Mouse (Mus musculus) T-helper 1 cell (primary cell): ENCODE data around the gene Gxylt2.

ENCODE experiments used
- in situ Hi-C: fragments of 300-600 bp; cut with MboI, MseI; formaldehyde crosslinking; loops from one replicate; pipeline ENCODE4 v1.15.1; 2025; ENCODE audit warnings: high pct_unique_total_duplicates

The Gxylt2 gene

GRCm38 (mm10) chr6:100704574-100705365 is at the start of gene Gxylt2:
Gene Gxylt2 (plus strand): TSS chr6:100704734.
- in situ Hi-C loops, result no loop called here

- in situ Hi-C loops, result loop anchor here (10.0 kb wide), 1 partner anchor 1866 kb away; no protein-coding TSS in a partner anchor
These were observed 44.1 kb upstream of the Gxylt2 start for GRCm38 (mm10) chr6:100660395-100660794.

- in situ Hi-C loops, result loop anchor here (10.0 kb wide), 1 partner anchor 1867 kb away; no protein-coding TSS in a partner anchor
These were observed 42.3 kb upstream of the Gxylt2 start for GRCm38 (mm10) chr6:100662224-100662623.

GRCm38 (mm10) chr6:100667644-100668043 is 36.9 kb upstream of the Gxylt2 start:
- in situ Hi-C loops, result loop anchor here (10.0 kb wide), 1 partner anchor 1873 kb away; no protein-coding TSS in a partner anchor

GRCm38 (mm10) chr6:100668858-100669257 is 35.7 kb upstream of the Gxylt2 start:
- in situ Hi-C loops, result loop anchor here (10.0 kb wide), 1 partner anchor 1874 kb away; no protein-coding TSS in a partner anchor

- in situ Hi-C loops, result loop anchor here (5.0 kb wide), 1 partner anchor 207 kb away; no protein-coding TSS in a partner anchor
These were observed 34.1 kb upstream of the Gxylt2 start for GRCm38 (mm10) chr6:100670370-100670841.

GRCm38 (mm10) chr6:100670880-100671344 is 33.6 kb upstream of the Gxylt2 start, which contains the start of gene Shq1:
Gene Shq1 (minus strand): TSS chr6:100671157.
- in situ Hi-C loops, result loop anchor here (5.0 kb wide), 1 partner anchor 206 kb away; no protein-coding TSS in a partner anchor

GRCm38 (mm10) chr6:100671401-100671800 is 33.1 kb upstream of the Gxylt2 start:
- in situ Hi-C loops, result loop anchor here (5.0 kb wide), 1 partner anchor 206 kb away; no protein-coding TSS in a partner anchor

- in situ Hi-C loops, result loop anchor here (5.0 kb wide), 1 partner anchor 202 kb away; no protein-coding TSS in a partner anchor
These were observed 29.6 kb upstream of the Gxylt2 start for GRCm38 (mm10) chr6:100674974-100675373.

GRCm38 (mm10) chr6:100676461-100676860 is 28.1 kb upstream of the Gxylt2 start:
- in situ Hi-C loops, result no loop called here

GRCm38 (mm10) chr6:100678636-100679035 is 25.9 kb upstream of the Gxylt2 start:
- in situ Hi-C loops, result no loop called here

GRCm38 (mm10) chr6:100686341-100686740 is 18.2 kb upstream of the Gxylt2 start:
- in situ Hi-C loops, result no loop called here

GRCm38 (mm10) chr6:100699986-100700385 is 4.5 kb upstream of the Gxylt2 start:
- in situ Hi-C loops, result no loop called here

GRCm38 (mm10) chr6:100700774-100701173 is 3.8 kb upstream of the Gxylt2 start:
- in situ Hi-C loops, result no loop called here

- in situ Hi-C loops, result no loop called here
These were observed 349 bp upstream of the Gxylt2 start for GRCm38 (mm10) chr6:100704197-100704573.

- in situ Hi-C loops, result no loop called here
These were observed 855 bp downstream of the Gxylt2 start for GRCm38 (mm10) chr6:100705366-100705811.

- in situ Hi-C loops, result no loop called here
These were observed 2.3 kb downstream of the Gxylt2 start for GRCm38 (mm10) chr6:100706861-100707260.

GRCm38 (mm10) chr6:100707557-100707956 is 3.0 kb downstream of the Gxylt2 start:
- in situ Hi-C loops, result no loop called here

- in situ Hi-C loops, result no loop called here
These were observed 3.7 kb downstream of the Gxylt2 start for GRCm38 (mm10) chr6:100708248-100708647.

GRCm38 (mm10) chr6:100708996-100709395 is 4.5 kb downstream of the Gxylt2 start:
- in situ Hi-C loops, result no loop called here

GRCm38 (mm10) chr6:100709483-100709882 is 4.9 kb downstream of the Gxylt2 start:
- in situ Hi-C loops, result no loop called here

- in situ Hi-C loops, result no loop called here
These were observed 5.6 kb downstream of the Gxylt2 start for GRCm38 (mm10) chr6:100710170-100710569.
